Mouse (Mus musculus) retina, postnatal 7 days (tissue): ENCODE measurements around the gene Unc13d.
"Not testable (repeated sequence)": the region's sequence is repeated elsewhere in the genome, so short reads cannot be mapped to it uniquely, and the experiment has no call there.

Experiments used
- DNase-seq: peaks from one replicate; pipeline ENCODE4 v3.0.0-alpha.2; 2012; ENCODE audit warnings: low read depth, low spot score

Gene Unc13d

DNA sequence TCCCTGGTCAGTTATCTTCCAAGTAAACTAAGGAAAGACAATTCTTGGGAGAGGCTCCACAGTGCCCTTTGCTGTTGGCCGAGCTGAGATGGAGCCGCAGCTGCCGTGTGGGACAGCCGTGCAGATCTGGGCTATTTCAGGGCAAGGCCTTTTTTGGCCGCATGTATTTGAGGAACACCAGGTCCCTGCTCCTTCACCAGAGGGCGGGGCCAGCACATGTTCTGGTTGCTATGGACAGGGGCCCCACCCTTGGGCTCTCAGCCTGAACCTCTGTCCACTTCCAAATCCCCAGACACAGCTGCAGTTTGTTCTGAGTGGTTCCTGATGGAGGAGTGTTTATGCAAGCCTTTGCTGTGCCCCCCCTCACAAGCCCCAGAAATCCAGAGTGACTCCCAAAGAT, 22.6 kb upstream of the Unc13d start:
- no peak for DNase-seq

DNA sequence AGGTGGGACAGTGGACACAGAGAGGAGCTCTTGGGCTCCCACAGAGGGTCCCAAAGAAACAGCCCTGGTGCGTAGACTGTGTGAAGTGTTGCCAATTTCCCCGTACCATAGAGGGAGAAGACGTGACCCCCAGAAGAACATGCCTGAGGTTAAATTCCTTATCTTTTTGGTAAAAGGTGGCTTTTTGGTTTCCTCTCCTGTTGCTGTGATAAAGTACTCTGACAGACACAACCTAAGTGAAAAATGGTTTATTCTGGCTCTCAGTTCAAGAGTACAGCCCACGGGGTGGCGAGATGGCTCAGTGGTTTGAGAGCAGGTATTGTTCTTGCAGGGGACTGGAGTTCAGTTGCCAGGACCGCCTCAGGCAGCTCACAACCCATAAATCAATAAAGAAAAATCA, 21.7 kb upstream of the Unc13d start:
- DNase-seq: no peak

GRCm38 (mm10) chr11:116098711-116099460, 21.1 kb upstream of the Unc13d start:
- DNase-seq: no peak

DNA sequence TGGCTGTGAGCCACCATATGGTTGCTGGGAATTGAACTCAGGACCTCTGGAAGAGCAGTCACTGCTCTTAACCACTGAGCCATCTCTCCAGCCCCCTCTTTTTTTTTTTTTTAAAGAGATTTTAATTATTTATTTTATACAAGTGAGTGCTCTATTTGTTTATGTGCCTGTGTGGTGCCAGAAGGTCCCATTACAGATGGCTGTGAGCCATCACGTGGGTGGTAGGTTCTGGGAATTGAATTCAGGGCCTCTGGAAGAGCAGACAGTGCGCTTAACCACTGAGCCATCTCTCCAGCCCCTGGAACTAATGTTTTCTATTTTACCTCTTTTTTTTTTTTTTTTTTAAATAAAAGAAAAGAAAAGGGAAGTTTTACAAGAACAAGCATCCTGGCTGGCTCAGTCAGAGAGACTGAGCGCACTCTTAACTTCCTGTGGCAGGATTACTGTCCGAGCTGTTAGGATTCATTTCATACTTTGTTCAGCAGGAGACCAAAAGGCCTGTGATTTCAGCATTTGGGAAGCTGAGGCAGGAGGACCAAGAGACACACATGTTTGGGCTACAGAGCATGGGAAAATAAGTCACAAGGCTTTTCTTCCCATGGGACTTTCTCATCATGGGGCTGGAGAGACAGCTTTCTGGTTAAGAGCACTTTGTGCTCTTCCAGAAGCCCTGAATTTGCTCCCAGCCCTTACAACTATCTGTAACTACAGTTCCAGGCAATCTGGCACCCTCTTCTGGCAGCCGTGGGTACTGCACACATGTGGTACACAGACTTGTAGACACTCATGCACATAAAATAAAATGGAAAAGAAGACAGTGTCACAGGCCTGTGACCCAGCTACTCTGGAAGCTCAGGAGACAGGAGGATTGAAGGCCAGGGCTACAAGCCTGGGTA, 18.7 kb upstream of the Unc13d start:
- DNase-seq: no peak

GRCm38 (mm10) chr11:116095573-116095972, 17.8 kb upstream of the Unc13d start:
- DNase-seq: no peak

- DNase-seq: no peak
These were observed 16.2 kb upstream of the Unc13d start for GRCm38 (mm10) chr11:116093771-116094565.

- DNase-seq: not testable (repeated sequence)
These were observed 15.2 kb upstream of the Unc13d start for GRCm38 (mm10) chr11:116092959-116093358.

- no peak for DNase-seq
These were observed 13.8 kb upstream of the Unc13d start for GRCm38 (mm10) chr11:116091591-116091990.

GRCm38 (mm10) chr11:116089545-116089944, 11.8 kb upstream of the Unc13d start:
- DNase-seq: no peak

GRCm38 (mm10) chr11:116088741-116089394, 11.1 kb upstream of the Unc13d start:
- DNase-seq: no peak

DNA sequence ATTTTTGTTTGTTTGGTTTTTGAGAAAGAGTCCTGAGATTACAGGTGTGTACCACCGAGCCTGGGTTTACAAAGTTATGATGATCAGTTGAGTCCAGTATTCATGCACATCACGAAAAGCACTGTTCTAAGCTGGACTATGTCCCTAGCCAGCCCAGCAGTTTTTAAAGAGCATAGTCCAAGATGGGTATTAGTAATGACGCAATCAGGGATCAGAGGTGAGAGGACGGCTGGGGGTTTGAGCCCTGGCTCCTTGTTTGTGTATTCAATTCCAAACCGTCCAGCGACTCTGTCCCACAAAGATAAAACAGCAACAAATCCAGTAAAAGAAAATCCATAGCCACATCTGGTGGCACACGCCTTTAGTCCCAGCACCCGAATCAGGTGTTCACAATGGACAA, 10.4 kb upstream of the Unc13d start:
- no peak for DNase-seq

- DNase-seq: peak; percentile 66
These were observed 9.7 kb upstream of the Unc13d start for GRCm38 (mm10) chr11:116087194-116088130.

DNA sequence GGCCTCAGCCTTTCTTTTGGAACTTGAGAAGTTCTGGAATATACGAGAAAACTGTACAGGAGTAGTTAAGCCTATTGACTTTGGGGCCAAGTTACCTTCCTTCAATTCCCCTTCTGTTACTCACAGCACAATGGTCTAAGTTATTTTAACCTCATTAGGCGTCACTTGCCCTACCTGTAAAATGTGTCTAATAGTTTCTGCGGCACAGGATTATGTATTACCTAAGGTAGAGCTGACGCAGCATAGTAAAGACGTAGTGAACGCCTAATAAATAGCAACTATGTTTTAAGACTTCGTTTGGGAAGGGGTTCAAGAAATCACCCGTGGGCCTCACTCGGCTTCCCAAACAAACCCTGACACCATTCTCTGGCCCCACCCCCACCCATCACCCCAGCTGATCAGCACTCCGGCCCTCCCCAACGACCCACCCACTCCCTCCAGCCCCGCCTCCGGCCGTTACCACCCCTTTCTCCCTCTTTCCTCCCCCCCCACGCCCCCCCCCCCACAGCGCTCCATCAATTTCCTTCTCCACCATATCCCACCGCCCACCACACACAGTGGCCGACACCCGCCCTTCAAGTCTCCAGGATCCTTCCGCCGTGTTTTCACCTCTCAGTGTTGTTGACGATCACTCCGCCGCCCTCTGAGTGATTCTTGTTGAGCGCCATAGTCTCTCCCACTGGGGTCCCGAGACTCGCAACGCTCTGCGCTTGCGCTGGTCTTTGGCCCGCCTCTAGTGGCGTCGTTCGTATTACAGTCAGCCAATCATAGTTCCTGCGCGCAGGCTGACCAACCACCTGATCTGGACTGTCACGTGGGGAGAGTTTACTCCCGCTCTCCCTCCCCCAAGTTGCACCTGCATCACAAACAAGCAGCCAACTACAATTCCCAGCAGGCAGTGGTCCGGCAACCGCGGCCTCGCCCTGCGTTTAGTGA, 8.8 kb upstream of the Unc13d start, which contains the start of gene Wbp2:
Gene Wbp2 (minus strand): TSS at position 738 of the 936 bp plus-strand sequence.
- peak; percentile 99 for DNase-seq

- no peak for DNase-seq
These were observed 6.4 kb upstream of the Unc13d start for GRCm38 (mm10) chr11:116084166-116084565.

DNA sequence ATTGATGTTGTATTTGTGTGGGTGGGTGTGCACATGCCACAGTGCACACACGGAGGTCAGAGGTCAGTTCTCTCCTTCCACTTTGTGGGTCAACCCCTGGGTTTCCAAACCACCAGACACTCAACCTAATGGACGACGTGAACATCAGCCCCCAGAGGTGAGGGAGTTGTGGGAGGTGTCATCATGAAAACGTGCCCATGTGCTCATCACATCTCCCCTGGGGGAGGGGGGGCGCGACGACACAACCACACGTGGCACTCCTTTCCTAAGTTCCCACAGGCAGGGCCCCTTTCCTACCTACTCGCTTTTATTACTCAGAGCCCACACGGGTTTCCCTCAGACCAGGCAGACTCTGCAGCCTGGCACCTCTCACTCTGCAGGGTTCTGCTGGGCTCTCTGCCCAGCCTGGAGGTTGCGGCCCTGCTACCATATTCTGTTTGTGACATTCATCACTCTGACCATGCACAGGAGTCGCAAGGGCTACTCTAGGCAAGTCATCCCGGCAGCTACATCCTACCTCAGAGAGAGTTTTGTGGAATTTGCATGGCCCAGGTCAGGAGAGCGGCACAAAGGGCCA, 5.4 kb upstream of the Unc13d start:
- no peak for DNase-seq

- DNase-seq: no peak
These were observed 3.3 kb upstream of the Unc13d start for GRCm38 (mm10) chr11:116081081-116081480.

GRCm38 (mm10) chr11:116079511-116079910, 1.8 kb upstream of the Unc13d start:
- DNase-seq: no peak

GRCm38 (mm10) chr11:116078676-116079320, 1.0 kb upstream of the Unc13d start:
- no peak for DNase-seq
